Mouse (Mus musculus) bone marrow macrophage, adult 2 months (primary cell): ENCODE data around the gene Pid1. TPM values are rescaled to one million over a fixed set of nuclear protein-coding genes. Genes with fewer than 3 reads are reported as not detected.
A peak's percentile ranks its signal among the peaks of the same experiment; 100 is the strongest.

Source experiments
- H3K27ac ChIP-seq: 2 replicates; pipeline ENCODE4 v1.5.1; 2012; ENCODE audit warnings: low read depth, low read length; ENCODE audit not compliant: insufficient read depth
- H3K4me1 ChIP-seq: 2 replicates; pipeline ENCODE4 v1.6.1; 2012; ENCODE audit warnings: low read length; ENCODE audit not compliant: control insufficient read depth, insufficient read depth
- H3K4me3 ChIP-seq: 2 replicates; pipeline ENCODE4 v1.5.1; 2012; ENCODE audit warnings: mild to moderate bottlenecking, low read length, moderate library complexity; ENCODE audit not compliant: insufficient read depth
- CTCF ChIP-seq: IDR thresholded peaks from 2 replicates; pipeline ENCODE4 v1.5.1; 2012; ENCODE audit warnings: low read depth, mild to moderate bottlenecking, low read length, moderate library complexity
- POLR2A ChIP-seq: IDR thresholded peaks from 2 replicates; pipeline ENCODE4 v1.6.1; 2012; ENCODE audit warnings: mild to moderate bottlenecking, low read depth, low read length, borderline replicate concordance
- polyA plus RNA-seq: library from polyadenylated mRNA; stranded (reverse); fragments of >200 nt; gene quantifications from 2 replicates; pipeline ENCODE4 v1.2.4, GENCODE M21; 2012; ENCODE audit not compliant: missing spikeins, insufficient read depth, insufficient read length

Gene Pid1
- 302 TPM in 2 replicates for polyA plus RNA-seq

DNA sequence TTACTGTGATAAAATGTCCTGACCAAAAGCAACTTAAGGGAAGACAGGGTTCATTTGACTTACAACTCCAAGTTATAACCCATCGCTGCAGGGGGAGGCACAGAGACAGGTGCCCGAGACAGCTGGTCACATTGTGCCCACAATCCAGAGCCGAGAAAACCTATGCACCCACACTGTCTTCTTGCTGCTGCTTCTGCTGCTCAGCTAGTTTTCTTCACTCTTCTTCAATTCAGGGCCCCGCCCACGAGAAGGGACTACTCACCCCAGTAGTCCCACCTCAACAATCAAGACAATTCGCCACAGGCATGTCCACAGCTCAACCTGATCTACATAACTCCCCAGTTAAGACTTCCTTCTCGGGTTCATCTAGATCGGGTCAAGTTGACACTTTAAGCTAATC lies at the start of gene Pid1:
Pid1 (minus strand) TSS at position 214 of the 400 bp plus-strand sequence.
- Histone ChIP-seq H3K27ac (peak within 1 kb of the TSS; percentile 93), H3K4me3 (peak within 1 kb of the TSS; percentile 8; the same call in 1 of the 2 replicates), H3K4me1 (peaks cover 85% of the 10 kb centered on the region)
- TF ChIP-seq CTCF (no peak), POLR2A (no peak)

DNA sequence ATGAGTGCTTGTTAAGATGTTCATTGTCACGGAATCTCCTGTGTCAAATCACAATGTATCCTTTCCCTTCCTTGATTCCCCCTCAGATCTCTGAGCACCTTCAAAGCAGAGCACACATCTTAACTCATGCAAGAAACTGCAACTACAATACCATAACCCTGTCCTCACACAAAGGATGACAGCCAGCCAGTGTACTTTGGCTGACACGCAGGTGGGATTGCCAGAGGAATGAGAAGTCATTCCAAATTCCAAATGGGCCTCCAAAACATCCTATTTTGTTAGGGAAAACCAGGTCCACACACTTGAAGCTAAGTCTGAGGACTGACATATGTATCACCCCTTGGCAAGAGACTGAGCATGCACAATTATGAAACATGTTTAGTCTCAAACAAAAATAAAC lies 45.5 kb upstream of the Pid1 start:
- Histone ChIP-seq H3K4me3 (no peak overlapping the region), H3K27ac (no peak overlapping the region), H3K4me1 (peaks cover 37% of the 10 kb centered on the region)
- TF ChIP-seq CTCF (no peak), POLR2A (no peak)

- H3K4me1 ChIP-seq, result peaks cover 44% of the 10 kb centered on the region
- no peak overlapping the region for H3K27ac ChIP-seq
- H3K4me3 ChIP-seq, result no peak overlapping the region
- no peak for TF ChIP-seq CTCF
- TF ChIP-seq POLR2A, result no peak
Measured at GRCm38 (mm10) chr1:84408873-84409272, 44.9 kb upstream of the Pid1 start.

DNA sequence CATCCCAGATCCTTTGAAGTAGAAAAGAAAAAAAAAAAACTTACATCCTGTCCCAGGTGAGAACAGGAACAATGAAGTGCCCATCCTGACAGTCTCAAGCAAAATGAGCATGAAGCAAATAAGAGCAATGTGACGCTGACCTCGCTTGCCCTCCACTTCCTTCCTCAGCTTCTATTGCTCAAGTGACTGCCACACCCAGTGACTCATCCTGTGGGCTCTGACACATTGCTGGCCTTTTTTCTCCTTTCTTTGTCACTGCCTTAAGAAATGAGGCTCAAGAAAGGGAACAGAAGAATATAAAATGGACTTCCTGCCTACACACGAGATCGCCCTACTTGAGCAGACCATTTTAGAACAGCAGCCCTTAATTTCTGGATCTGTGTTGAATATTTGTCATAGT lies 42.9 kb upstream of the Pid1 start:
- no peak overlapping the region for H3K4me3 ChIP-seq
- no peak for TF ChIP-seq POLR2A
- peak overlapping the region; percentile 99 for H3K27ac ChIP-seq
- peaks cover 36% of the 10 kb centered on the region for H3K4me1 ChIP-seq

DNA sequence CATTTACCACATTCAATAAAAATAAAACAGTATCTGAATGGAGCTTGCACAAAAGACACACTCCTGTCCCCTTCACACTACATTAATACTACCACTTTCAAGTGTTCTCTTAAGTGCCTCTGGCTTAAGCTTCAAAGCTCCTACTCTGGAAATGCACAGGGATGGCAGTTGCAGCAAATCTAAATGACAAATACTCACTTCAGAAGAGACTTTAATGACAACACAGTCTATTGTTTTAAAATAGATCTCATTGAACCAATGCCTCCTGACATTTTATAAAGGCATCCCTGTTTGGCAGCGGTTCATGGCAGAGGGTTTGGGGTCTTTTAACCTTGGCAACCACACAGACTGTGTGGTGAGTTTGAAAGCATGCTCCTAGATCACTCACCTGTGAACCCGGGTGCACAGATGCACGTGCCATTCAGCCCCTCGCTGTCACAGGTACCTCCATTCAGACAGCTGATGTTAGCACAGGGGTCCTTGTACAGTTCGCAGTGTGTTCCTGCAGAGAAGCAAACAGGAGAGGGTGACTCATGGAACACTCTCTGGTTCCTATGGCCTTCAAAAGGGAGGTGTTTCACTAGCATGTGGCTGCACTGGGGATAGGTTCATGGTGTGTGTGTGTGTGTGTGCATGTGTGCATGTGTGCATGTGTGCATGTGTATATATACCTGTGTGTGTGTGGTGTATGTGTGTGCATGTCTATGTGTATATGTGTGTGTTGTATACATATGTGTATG lies 41.7 kb upstream of the Pid1 start:
- H3K4me3 ChIP-seq, result no peak overlapping the region
- H3K27ac ChIP-seq, result peak overlapping the region; percentile 52
- TF ChIP-seq POLR2A, result no peak
- no peak for TF ChIP-seq CTCF
- peaks cover 35% of the 10 kb centered on the region for H3K4me1 ChIP-seq

GRCm38 (mm10) chr1:84404880-84405279 lies 40.9 kb upstream of the Pid1 start:
- TF ChIP-seq CTCF (no peak), POLR2A (no peak)
- Histone ChIP-seq H3K4me3 (no peak overlapping the region), H3K4me1 (peaks cover 35% of the 10 kb centered on the region), H3K27ac (no peak overlapping the region)

GRCm38 (mm10) chr1:84402154-84402553 lies 38.2 kb upstream of the Pid1 start:
- Histone ChIP-seq H3K27ac (no peak overlapping the region), H3K4me1 (peaks cover 26% of the 10 kb centered on the region), H3K4me3 (no peak overlapping the region)
- no peak for TF ChIP-seq CTCF

- Histone ChIP-seq H3K4me1 (peaks cover 9% of the 10 kb centered on the region), H3K27ac (no peak overlapping the region), H3K4me3 (no peak overlapping the region)
- TF ChIP-seq CTCF, result no peak
- no peak for TF ChIP-seq POLR2A
Measured at GRCm38 (mm10) chr1:84399671-84400070, 35.7 kb upstream of the Pid1 start.

- TF ChIP-seq POLR2A (no peak), CTCF (no peak)
- no peak overlapping the region for H3K4me3 ChIP-seq
Measured at GRCm38 (mm10) chr1:84399118-84399517, 35.1 kb upstream of the Pid1 start.

DNA sequence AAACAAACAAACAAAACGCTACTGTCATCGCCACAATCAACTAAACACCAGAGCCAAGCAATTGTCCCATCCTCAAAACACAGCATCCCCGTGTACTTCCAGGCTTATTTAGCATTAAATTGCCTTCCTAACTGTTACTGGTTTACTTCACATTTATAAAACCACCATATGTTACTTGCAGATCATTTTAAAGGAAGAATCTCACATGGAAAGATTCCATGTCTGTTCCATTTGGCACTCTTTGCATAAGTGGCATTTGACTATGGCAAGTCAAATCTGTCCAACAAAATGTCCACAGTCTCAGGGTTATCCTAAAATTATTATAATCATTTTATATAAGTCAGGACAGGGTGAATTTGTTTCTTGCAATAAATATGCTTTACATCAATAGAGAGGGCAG lies 32.8 kb upstream of the Pid1 start:
- TF ChIP-seq POLR2A (no peak), CTCF (no peak)
- no peak overlapping the region for H3K4me3 ChIP-seq
- no peak overlapping the region for H3K27ac ChIP-seq
- no peaks in the 10 kb centered on the region for H3K4me1 ChIP-seq

More at GRCm38 (mm10) chr1:84399118-84399517, 35.1 kb upstream of the Pid1 start:
- no peak overlapping the region for H3K27ac ChIP-seq
- peaks cover 3% of the 10 kb centered on the region for H3K4me1 ChIP-seq

DNA sequence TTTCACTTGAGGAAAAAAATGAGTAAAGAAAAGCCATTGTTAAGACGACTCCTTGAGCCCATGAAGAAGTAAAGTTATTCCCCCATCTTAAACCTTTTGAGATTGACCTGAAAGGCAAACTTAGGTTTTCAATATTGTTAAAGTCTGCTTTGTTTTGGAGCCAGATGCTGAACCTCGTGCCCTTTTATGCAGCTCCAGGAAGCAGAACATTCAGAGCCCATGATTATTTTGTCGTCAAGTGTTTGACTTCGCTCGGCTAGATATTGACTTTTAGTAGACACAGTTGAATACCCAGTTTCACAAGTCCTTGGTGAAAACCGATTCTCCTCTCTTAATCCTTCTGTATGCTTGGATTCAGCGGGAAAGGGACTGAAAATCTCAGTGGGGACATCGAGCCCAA lies 31.9 kb upstream of the Pid1 start:
- Histone ChIP-seq H3K4me1 (no peaks in the 10 kb centered on the region), H3K27ac (no peak overlapping the region), H3K4me3 (no peak overlapping the region)
- TF ChIP-seq POLR2A (no peak), CTCF (no peak)
